Mouse (Mus musculus) ovary, postnatal 36 days (tissue): Measurements from ENCODE around the gene 4930544D05Rik.

ENCODE experiments used
- DNase-seq: peaks from one replicate; pipeline ENCODE4 v3.0.0; 2022; ENCODE audit warnings: low spot score, mixed read lengths

4930544D05Rik gene

DNA sequence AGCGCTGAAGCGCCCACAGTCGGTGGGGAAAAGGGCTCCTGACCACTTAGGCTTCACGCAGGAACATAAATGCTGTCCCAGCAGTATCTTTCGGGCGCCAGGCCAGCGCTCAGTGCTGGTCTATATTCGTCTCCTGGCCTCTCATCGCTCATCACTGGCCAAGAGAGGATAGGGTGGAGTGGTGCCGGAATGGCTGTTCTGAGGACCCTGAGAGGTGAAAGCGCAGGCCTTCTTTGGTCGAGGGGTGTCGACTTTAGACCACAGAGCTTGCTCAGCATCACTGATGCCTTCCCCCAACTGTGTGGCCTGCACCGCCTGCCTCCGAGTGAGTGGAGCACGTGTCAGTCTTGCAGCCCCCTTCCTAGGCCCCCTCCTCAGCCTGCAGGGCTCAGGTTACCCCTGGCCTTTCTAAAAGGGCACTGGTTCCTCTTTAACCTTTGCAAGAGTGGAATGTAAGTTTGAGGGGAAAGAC, 40.8 kb downstream of the 4930544D05Rik start:
- peak; percentile 54 for DNase-seq

DNA sequence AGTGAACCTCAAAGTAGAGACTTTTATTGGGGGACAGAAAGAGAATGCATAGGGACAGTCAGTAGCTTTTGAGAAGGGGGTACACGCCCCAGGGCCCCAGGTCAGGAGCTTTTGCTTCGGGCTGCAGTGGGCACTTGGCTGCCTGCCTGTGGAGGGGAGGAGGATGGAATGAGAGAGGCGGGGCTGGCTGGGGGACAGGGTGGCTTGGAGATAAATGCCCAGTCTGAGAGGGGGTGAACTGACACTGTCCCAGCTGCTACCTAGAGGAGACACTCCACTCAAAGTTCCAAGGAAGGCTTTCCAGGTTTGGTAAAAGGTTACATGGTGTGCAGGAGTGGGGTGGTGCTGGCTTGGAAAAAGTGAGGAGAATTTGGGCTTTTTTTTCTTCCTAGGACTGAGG, 41.3 kb downstream of the 4930544D05Rik start, which contains the start of gene Eno3:
Gene Eno3, plus strand, starts transcription at position 239 of the 400 bp plus-strand sequence.
- DNase-seq, result no peak

DNA sequence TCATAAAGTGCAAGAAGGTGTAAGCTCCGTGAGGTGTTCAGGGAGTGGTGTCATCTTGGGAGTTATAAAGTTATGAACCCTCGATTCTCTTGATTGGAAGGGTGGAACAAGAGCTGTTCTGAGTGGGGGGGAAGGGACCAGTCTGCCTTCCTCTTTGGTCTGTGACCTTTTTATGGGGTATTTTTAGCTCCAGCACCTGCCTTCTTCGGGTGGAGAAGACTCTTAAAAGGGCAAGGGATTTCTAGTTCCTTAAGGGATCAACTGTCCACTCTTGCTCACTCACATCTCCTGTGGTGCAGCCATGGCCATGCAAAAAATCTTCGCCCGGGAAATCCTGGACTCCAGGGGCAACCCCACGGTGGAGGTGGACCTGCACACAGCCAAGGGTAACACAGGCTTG, 41.9 kb downstream of the 4930544D05Rik start:
- DNase-seq, result no peak

DNA sequence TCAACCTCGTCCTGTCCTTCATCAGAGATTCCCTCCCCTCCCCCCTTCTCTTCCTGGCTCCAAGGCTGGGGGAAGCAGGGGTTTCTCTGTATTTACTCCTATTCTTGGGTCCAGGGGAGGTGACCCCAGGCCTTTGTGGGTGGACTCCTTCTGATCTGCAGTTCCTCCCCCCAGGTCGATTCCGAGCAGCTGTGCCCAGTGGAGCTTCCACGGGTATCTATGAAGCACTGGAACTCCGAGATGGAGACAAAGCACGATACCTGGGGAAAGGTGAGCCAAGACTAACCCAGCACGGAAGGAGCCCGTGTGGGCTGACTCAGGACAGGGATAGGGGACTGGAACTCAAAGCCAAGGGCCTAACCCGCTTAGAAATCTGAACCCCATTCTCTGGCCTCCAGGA, 42.3 kb downstream of the 4930544D05Rik start:
- DNase-seq, result no peak

DNA sequence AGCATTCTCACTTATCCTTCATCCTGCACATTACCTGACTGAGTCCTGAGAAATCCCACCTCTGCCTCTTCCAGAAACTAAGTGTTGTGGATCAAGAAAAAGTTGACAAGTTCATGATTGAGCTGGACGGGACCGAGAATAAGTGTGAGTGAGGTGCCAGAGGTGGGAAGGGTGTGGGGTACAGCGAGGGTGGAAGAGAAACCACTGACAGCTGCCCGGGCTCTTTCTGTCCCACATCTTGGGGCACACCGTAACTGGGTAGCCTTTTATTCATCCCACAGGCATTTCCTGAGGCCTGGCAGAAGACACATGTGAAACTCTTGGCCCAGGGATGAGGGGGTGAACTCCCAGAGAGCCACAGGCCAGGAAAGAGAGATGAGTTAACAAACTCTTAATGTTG, 42.9 kb downstream of the 4930544D05Rik start:
- no peak for DNase-seq

DNA sequence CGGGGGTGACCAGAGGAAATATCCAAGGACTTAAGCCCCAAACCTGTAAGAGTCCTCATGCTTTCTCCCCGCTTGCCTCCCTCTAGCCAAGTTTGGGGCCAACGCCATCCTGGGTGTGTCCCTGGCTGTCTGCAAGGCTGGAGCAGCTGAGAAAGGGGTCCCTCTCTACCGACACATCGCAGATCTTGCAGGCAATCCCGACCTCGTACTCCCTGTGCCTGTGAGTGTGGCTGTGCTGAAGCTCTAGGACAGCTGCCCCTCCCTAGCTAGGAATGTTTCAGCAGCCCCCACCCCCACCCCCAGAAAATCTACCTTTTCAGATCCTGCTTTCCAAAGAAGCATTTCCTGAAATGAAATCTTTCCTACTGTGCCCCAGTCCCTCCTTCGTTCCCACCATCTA, 43.3 kb downstream of the 4930544D05Rik start:
- no peak for DNase-seq

DNA sequence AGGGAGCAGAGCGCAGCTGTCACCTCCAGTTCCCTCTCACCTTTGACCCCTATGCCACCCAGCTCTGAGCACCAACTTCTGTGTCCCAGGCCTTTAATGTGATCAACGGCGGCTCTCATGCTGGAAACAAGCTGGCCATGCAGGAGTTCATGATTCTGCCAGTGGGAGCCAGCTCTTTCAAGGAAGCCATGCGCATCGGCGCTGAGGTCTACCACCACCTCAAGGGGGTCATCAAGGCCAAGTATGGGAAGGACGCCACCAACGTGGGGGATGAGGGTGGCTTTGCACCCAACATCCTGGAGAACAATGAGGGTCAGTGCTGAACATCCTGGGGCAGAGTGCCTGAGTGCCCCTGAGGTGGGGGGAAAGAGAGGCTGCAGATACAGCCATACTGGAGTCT, 44.9 kb downstream of the 4930544D05Rik start:
- no peak for DNase-seq

DNA sequence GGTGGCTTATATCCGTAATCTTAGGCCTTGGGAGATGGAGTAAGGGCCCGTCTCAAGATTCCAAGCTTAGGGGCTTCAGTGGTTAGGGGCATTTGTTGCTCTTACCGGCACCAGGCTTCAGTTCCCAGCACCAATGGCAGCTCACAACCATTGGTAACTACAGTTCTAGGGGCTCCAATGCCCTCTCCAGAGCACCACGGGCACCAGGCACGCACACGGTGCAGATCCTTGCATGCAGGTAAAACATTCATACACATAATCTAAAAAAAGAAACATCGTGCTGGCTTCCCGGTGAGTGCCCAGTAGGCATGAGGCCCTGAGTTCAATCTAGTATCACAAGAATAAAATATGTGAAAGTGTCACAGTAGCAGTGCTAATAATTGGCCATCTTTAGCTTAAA, 47.5 kb downstream of the 4930544D05Rik start:
- no peak for DNase-seq

DNA sequence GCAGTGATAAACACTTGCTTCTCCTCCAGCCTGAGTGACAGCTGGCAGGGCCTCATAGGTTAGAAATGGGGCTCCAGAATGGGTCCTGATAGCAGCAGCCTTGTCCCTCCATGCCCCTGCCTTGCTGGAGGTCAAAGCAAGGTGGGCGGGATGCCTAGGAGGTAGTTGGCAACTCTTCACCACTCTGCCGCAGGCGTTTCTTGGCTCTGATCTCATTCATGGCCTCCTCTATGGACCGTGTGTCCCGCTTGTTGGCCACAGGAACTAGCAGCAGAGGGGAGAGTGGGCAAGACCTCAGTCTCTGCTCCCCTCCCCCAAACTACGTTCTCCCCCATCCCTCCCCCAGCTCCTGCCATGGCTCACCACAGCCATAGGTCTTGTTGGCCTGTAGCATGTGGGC, 48.3 kb downstream of the 4930544D05Rik start:
- DNase-seq, result no peak

DNA sequence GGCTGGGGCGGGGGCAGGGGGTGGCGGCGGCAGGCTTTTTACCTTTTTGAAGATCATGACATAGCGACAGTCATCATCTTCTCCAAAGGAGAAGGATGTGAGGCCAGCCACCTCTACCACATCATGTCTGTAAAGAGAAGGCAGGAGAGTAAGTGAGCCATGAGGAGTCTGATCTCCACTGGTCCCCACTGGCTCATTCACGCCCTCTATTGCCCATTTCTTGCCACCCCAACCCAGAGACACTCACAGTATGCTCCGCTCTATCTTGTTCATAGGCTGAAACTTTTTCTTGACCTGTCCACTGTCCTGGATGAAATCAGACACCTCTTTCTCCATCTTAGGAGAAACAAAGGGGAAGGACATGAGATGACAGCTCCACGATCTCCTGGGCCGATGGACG, 49.1 kb downstream of the 4930544D05Rik start:
- no peak for DNase-seq
